Mouse (Mus musculus) embryonic facial prominence, embryonic 14.5 days (tissue): Measurements from ENCODE around the gene Shisal1. TPM values are rescaled to one million over a fixed set of nuclear protein-coding genes. Genes with fewer than 3 reads are reported as not detected.

Source experiments
- ATAC-seq: fragments of 200-750 bp; cut with Nextera tagmentation; 2 replicates; pipeline ENCODE4 v1.8.0; 2017; ENCODE audit warnings: low read depth, moderate number of reproducible peaks, moderate TSS enrichment
- DNase-seq: peaks from one replicate; pipeline ENCODE4 v3.0.0-alpha.2; 2015; ENCODE audit warnings: low spot score
- H3K27ac ChIP-seq: fragments of 300-500 bp; sonication (generic); replicated peaks from 2 replicates; pipeline ENCODE4 v1.5.1; 2014; ENCODE audit warnings: low read depth, mild to moderate bottlenecking, low read length, moderate library complexity
- H3K27me3 ChIP-seq: fragments of 300-500 bp; sonication (generic); replicated peaks from 2 replicates; pipeline ENCODE4 v1.6.1; 2014; ENCODE audit warnings: low read length; ENCODE audit not compliant: control insufficient read depth, insufficient read depth
- H3K36me3 ChIP-seq: fragments of 300-500 bp; sonication (generic); 2 replicates; pipeline ENCODE4 v1.6.1; 2014; ENCODE audit warnings: low read length, mixed read lengths; ENCODE audit not compliant: control insufficient read depth, insufficient read depth
- H3K4me1 ChIP-seq: fragments of 300-500 bp; sonication (generic); 2 replicates; pipeline ENCODE4 v1.6.1; 2014; ENCODE audit warnings: antibody characterized with exemption, low read length; ENCODE audit not compliant: control insufficient read depth, insufficient read depth
- H3K4me2 ChIP-seq: fragments of 300-500 bp; sonication (generic); 2 replicates; pipeline ENCODE4 v1.6.1; 2014; ENCODE audit warnings: low read depth, mild to moderate bottlenecking, low read length, moderate library complexity, mixed read lengths
- H3K4me3 ChIP-seq: fragments of 300-500 bp; sonication (generic); 2 replicates; pipeline ENCODE4 v1.5.1; 2014; ENCODE audit warnings: low read depth, mild to moderate bottlenecking, low read length
- H3K9ac ChIP-seq: fragments of 300-500 bp; sonication (generic); 2 replicates; pipeline ENCODE4 v1.6.1; 2014; ENCODE audit warnings: low read depth, mild to moderate bottlenecking, low read length, moderate library complexity, mixed read lengths
- H3K9me3 ChIP-seq: fragments of 300-500 bp; sonication (generic); 2 replicates; pipeline ENCODE4 v1.6.1; 2016; ENCODE audit warnings: low read length; ENCODE audit not compliant: control insufficient read depth
- WGBS: fragments of 180-500 bp; shearing (Covaris S2); extraction: QIAGEN DNeasy Blood & Tissue Kit; methylation state at CpG from one replicate; pipeline ENCODE4 v1.1.7; 2014; 5-methylcytosine and 5-hydroxymethylcytosine counted together
- polyA plus RNA-seq: library from polyadenylated mRNA; unstranded; fragments of >200 nt; fragmentation: Nextera tagmentation; extraction: Ambion mirVana; gene quantifications from 2 replicates; pipeline ENCODE4 v1.2.1, GENCODE M21; 2014

Shisal1 gene
- polyA plus RNA-seq, 1 experiment from 2014 or later: 12.9 TPM

- peak; percentile 44 for DNase-seq
- Histone ChIP-seq H3K27ac (no peak overlapping the region), H3K36me3 (no peaks in the 10 kb centered on the region), H3K4me2 (no peak overlapping the region), H3K27me3 (no peaks in the 10 kb centered on the region), H3K9ac (no peak overlapping the region), H3K4me1 (no peaks in the 10 kb centered on the region), H3K4me3 (no peak overlapping the region), H3K9me3 (peaks cover 4% of the 10 kb centered on the region)
- 53% methylated on average over 10 of the region's 10 CpGs for WGBS
- ATAC-seq: peak; percentile 27; the same call in 1 of the 2 replicates
Observed at GRCm38 (mm10) chr15:84380181-84380580, 66.7 kb downstream of the Shisal1 start.

- DNase-seq (no peak), ATAC-seq (no peak)
- no peak overlapping the region for H3K4me3 ChIP-seq
- H3K9ac ChIP-seq: no peak overlapping the region
- H3K36me3 ChIP-seq: no peaks in the 10 kb centered on the region
- H3K9me3 ChIP-seq: peaks cover 12% of the 10 kb centered on the region
- H3K4me2 ChIP-seq: no peak overlapping the region
- WGBS: 84% methylated on average over 9 of the region's 9 CpGs
- no peaks in the 10 kb centered on the region for H3K4me1 ChIP-seq
- no peaks in the 10 kb centered on the region for H3K27me3 ChIP-seq
- no peak overlapping the region for H3K27ac ChIP-seq
Observed at GRCm38 (mm10) chr15:84378734-84379133, 68.2 kb downstream of the Shisal1 start.

GRCm38 (mm10) chr15:84372801-84373200 is 74.1 kb downstream of the Shisal1 start:
- no peak overlapping the region for H3K9ac ChIP-seq
- WGBS: 53% methylated on average over 5 of the region's 5 CpGs
- no peaks in the 10 kb centered on the region for H3K27me3 ChIP-seq
- no peaks in the 10 kb centered on the region for H3K4me1 ChIP-seq
- no peak overlapping the region for H3K4me3 ChIP-seq
- ATAC-seq (no peak), DNase-seq (no peak)
- no peak overlapping the region for H3K4me2 ChIP-seq
- H3K9me3 ChIP-seq: peaks cover 12% of the 10 kb centered on the region
- no peaks in the 10 kb centered on the region for H3K36me3 ChIP-seq
- H3K27ac ChIP-seq: no peak overlapping the region

- DNase-seq: no peak
- 77% methylated on average over 8 of the region's 8 CpGs for WGBS
Observed at GRCm38 (mm10) chr15:84367402-84367801, 79.5 kb downstream of the Shisal1 start.

GRCm38 (mm10) chr15:84366574-84366989 is 80.3 kb downstream of the Shisal1 start:
- H3K4me2 ChIP-seq: no peak overlapping the region
- DNase-seq: no peak
- no peak overlapping the region for H3K9ac ChIP-seq
- 89% methylated on average over 10 of the region's 10 CpGs for WGBS
- H3K9me3 ChIP-seq: no peaks in the 10 kb centered on the region
- no peaks in the 10 kb centered on the region for H3K27me3 ChIP-seq
- no peak overlapping the region for H3K4me3 ChIP-seq
- no peak overlapping the region for H3K27ac ChIP-seq
- no peak for ATAC-seq
- peaks cover 9% of the 10 kb centered on the region for H3K4me1 ChIP-seq
- H3K36me3 ChIP-seq: no peaks in the 10 kb centered on the region

More at GRCm38 (mm10) chr15:84367402-84367801, 79.5 kb downstream of the Shisal1 start:
- H3K9me3 ChIP-seq: no peaks in the 10 kb centered on the region
- no peaks in the 10 kb centered on the region for H3K36me3 ChIP-seq
- H3K4me3 ChIP-seq: no peak overlapping the region
- H3K4me1 ChIP-seq: peaks cover 9% of the 10 kb centered on the region
- ATAC-seq: no peak
- H3K9ac ChIP-seq: no peak overlapping the region
- H3K27ac ChIP-seq: no peak overlapping the region
- no peaks in the 10 kb centered on the region for H3K27me3 ChIP-seq
- no peak overlapping the region for H3K4me2 ChIP-seq

GRCm38 (mm10) chr15:84365675-84366381 is 81.1 kb downstream of the Shisal1 start:
- ATAC-seq (peak; percentile 50), DNase-seq (peak; percentile 64)

GRCm38 (mm10) chr15:84364746-84365145 is 82.2 kb downstream of the Shisal1 start:
- DNase-seq (no peak), ATAC-seq (no peak)
- 93% methylated on average over 3 of the region's 3 CpGs for WGBS
- H3K4me2 ChIP-seq: no peak overlapping the region
- no peaks in the 10 kb centered on the region for H3K9me3 ChIP-seq
- peaks cover 19% of the 10 kb centered on the region for H3K4me1 ChIP-seq
- no peak overlapping the region for H3K9ac ChIP-seq
- no peak overlapping the region for H3K27ac ChIP-seq
- H3K27me3 ChIP-seq: no peaks in the 10 kb centered on the region
- H3K4me3 ChIP-seq: no peak overlapping the region
- H3K36me3 ChIP-seq: no peaks in the 10 kb centered on the region

More at GRCm38 (mm10) chr15:84365675-84366381, 81.1 kb downstream of the Shisal1 start:
- Histone ChIP-seq H3K36me3 (no peaks in the 10 kb centered on the region), H3K27me3 (no peaks in the 10 kb centered on the region), H3K4me1 (peaks cover 11% of the 10 kb centered on the region), H3K27ac (peak overlapping the region; percentile 8; the same call in 1 of the 2 replicates), H3K4me2 (no peak overlapping the region), H3K4me3 (no peak overlapping the region), H3K9ac (no peak overlapping the region), H3K9me3 (no peaks in the 10 kb centered on the region)
- WGBS: 43% methylated on average over 17 of the region's 17 CpGs

GRCm38 (mm10) chr15:84355081-84355480 is 91.8 kb downstream of the Shisal1 start:
- ATAC-seq (no peak), DNase-seq (no peak)
- no peak overlapping the region for H3K4me2 ChIP-seq
- H3K36me3 ChIP-seq: no peaks in the 10 kb centered on the region
- no peaks in the 10 kb centered on the region for H3K27me3 ChIP-seq
- WGBS: 77% methylated on average over 5 of the region's 5 CpGs
- no peak overlapping the region for H3K4me3 ChIP-seq
- peaks cover under 1% of the 10 kb centered on the region for H3K4me1 ChIP-seq
- H3K9ac ChIP-seq: no peak overlapping the region
- no peaks in the 10 kb centered on the region for H3K9me3 ChIP-seq
- H3K27ac ChIP-seq: no peak overlapping the region
